Mouse (Mus musculus) thymus, adult 2 months (tissue): ENCODE results near the gene Rgl3. TPM values are rescaled to one million over a fixed set of nuclear protein-coding genes. Genes with fewer than 3 reads are reported as not detected.

ENCODE experiments used
- DNase-seq: peaks from one replicate; pipeline ENCODE4 v3.0.0; 2021
- H3K27ac ChIP-seq: fragments of 200-500 bp; 2 replicates; pipeline ENCODE4 v1.5.1; 2012; ENCODE audit warnings: low read length, control low read depth; ENCODE audit not compliant: control insufficient read depth, insufficient read depth
- H3K27me3 ChIP-seq: fragments of 200-500 bp; 2 replicates; pipeline ENCODE4 v1.6.1; 2012; ENCODE audit warnings: mild to moderate bottlenecking, low read length, moderate library complexity, mixed read lengths; ENCODE audit not compliant: control insufficient read depth, insufficient read depth
- H3K36me3 ChIP-seq: fragments of 200-500 bp; 2 replicates; pipeline ENCODE4 v1.6.1; 2012; ENCODE audit warnings: mild to moderate bottlenecking, low read length, moderate library complexity; ENCODE audit not compliant: control insufficient read depth, insufficient read depth
- H3K4me1 ChIP-seq: fragments of 200-500 bp; replicated peaks from 2 replicates; pipeline ENCODE4 v1.6.1; 2012; ENCODE audit warnings: low read length; ENCODE audit not compliant: control insufficient read depth, insufficient read depth
- H3K4me3 ChIP-seq: fragments of 200-500 bp; 2 replicates; pipeline ENCODE4 v1.5.1; 2012; ENCODE audit warnings: mild to moderate bottlenecking, low read length, control low read depth, moderate library complexity; ENCODE audit not compliant: control insufficient read depth, insufficient read depth
- CTCF ChIP-seq: fragments of 200-500 bp; IDR thresholded peaks from 2 replicates; pipeline ENCODE4 v1.5.1; 2012; ENCODE audit warnings: mild to moderate bottlenecking, control low read depth, low read length, moderate library complexity, borderline replicate concordance; ENCODE audit not compliant: control insufficient read depth, poor library complexity, insufficient read depth; ENCODE audit errors: extremely low read depth
- POLR2A ChIP-seq: fragments of 200-500 bp; IDR thresholded peaks from 2 replicates; pipeline ENCODE4 v1.6.1; 2012; ENCODE audit warnings: mild to moderate bottlenecking, low read length, control low read depth, moderate library complexity; ENCODE audit not compliant: control insufficient read depth, poor library complexity, insufficient read depth; ENCODE audit errors: extremely low read depth
- WGBS: fragments of 180-500 bp; shearing (Covaris S2); methylation state at CpG from one replicate; pipeline ENCODE4 v1.1.7; 2018; 5-methylcytosine and 5-hydroxymethylcytosine counted together
- polyA plus RNA-seq: library from polyadenylated mRNA; depleted of rRNA; stranded (reverse); fragments of >200 nt; gene quantifications from 2 replicates; pipeline ENCODE4 v1.2.3, GENCODE M21; 2012

Gene Rgl3
- polyA plus RNA-seq, 1 experiment: 9.5 TPM

DNA sequence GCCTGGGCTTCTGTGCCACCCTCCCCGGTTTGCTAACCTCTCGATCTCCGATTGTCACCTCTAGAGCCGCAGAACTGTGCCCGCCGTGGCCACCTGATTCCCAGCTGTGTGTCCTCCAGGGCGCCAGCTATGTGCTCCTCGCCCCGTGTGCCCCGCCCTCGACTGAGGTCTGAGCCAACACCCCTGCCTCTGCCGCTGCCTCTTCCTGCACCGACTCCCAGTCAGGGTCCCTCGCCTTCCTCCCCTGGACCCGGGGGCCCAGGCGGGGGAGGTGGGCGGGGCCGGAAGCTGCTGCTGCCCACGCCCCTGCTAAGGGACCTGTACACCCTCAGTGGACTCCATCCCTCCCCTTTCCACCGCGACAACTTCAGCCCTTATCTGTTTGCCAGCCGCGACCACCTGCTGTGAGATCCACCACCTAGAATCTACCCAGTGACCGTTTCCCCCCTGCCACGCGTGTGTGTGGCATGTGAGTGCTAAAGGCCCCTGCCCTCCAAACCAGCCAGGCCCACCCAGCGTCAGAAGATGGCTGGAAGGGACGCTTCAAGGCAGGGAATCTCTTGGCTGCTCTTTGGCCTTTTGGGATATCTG is 41.6 kb downstream of the Rgl3 start:
- Histone ChIP-seq H3K36me3 (no peaks in the 10 kb centered on the region), H3K4me3 (no peak overlapping the region), H3K4me1 (peaks cover 6% of the 10 kb centered on the region; the same call in 1 of the 2 replicates), H3K27ac (no peak overlapping the region), H3K27me3 (peaks cover 2% of the 10 kb centered on the region; the same call in 1 of the 2 replicates)
- no peak for TF ChIP-seq POLR2A
- no peak for TF ChIP-seq CTCF
- WGBS: 3% methylated on average over 28 of the region's 28 CpGs
- no peak for DNase-seq

- H3K4me1 ChIP-seq: peaks cover 6% of the 10 kb centered on the region; the same call in 1 of the 2 replicates
These were observed 45.0 kb downstream of the Rgl3 start for GRCm38 (mm10) chr9:21944267-21944666.

DNA sequence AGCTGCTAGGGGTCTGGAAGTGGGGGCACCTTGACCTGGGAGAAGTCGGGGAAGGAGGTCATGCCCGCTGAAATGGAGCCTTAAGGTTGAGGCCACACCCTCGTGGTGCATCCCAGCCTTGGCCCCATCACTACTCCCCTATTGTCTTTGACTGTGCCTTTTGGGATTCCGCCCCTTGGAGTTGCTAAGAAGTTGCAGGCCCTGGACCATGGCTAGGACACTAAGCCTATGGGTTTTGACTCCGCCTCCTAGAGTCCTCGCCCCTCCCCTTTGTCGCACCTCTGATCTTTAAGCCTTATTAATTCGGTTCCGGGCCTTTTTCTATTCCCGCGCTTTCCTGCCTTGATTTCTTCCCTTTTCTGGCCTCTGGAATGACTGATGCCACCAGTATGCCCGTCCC is 45.6 kb downstream of the Rgl3 start:
- H3K36me3 ChIP-seq: no peaks in the 10 kb centered on the region
- WGBS: 75% methylated on average over 12 of the region's 12 CpGs

More at GRCm38 (mm10) chr9:21944267-21944666, 45.0 kb downstream of the Rgl3 start:
- Histone ChIP-seq H3K27ac (no peak overlapping the region), H3K27me3 (peaks cover 2% of the 10 kb centered on the region; the same call in 1 of the 2 replicates), H3K36me3 (no peaks in the 10 kb centered on the region), H3K4me3 (no peak overlapping the region)
- TF ChIP-seq CTCF (no peak), POLR2A (no peak)
- WGBS: 63% methylated on average over 23 of the region's 23 CpGs
- no peak for DNase-seq

GRCm38 (mm10) chr9:21943046-21943445 is 46.2 kb downstream of the Rgl3 start:
- peaks cover 2% of the 10 kb centered on the region; the same call in 1 of the 2 replicates for H3K27me3 ChIP-seq
- TF ChIP-seq POLR2A (no peak), CTCF (no peak)
- WGBS: 87% methylated on average over 12 of the region's 12 CpGs

More for the DNA sequence above, 45.6 kb downstream of the Rgl3 start:
- Histone ChIP-seq H3K4me1 (peaks cover 6% of the 10 kb centered on the region; the same call in 1 of the 2 replicates), H3K27ac (no peak overlapping the region), H3K27me3 (peaks cover 2% of the 10 kb centered on the region; the same call in 1 of the 2 replicates), H3K4me3 (no peak overlapping the region)
- TF ChIP-seq CTCF: no peak
- TF ChIP-seq POLR2A: no peak
- no peak for DNase-seq

DNA sequence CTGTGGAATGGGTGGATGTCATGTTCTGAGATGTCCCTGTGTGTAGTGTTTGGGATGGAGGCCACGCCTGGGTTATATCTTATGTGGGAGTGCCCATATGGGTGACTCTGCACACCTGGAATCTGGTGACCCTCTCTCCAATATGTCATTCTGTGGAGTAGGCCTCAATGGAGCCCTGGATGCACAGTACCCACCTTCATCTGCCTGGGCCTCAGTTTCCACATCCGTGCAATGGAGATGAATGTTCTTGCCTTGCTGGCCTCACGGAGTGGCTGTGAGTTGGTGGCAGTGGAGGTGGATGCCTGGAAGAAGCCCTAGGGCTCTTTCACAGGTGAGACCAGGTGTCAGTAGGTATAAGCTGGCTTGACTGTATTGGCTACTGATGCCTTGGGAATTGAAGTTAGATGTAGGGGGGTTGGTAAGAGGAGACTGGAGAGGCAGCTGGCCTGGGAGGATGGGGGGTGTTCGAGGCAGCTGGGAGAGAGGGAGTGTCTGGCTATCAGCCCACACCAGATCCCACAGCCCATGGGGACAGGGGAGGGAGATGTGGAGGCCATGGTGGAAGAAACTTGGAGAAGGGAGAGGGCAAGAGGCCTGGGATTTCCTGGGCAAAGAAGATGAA is 50.9 kb downstream of the Rgl3 start:
- TF ChIP-seq CTCF (no peak), POLR2A (no peak)
- DNase-seq: no peak
- H3K4me3 ChIP-seq: no peak overlapping the region
- no peak overlapping the region for H3K27ac ChIP-seq
- peaks cover 10% of the 10 kb centered on the region for H3K4me1 ChIP-seq
- no peaks in the 10 kb centered on the region for H3K36me3 ChIP-seq
- WGBS: 98% methylated on average over 4 of the region's 4 CpGs
- H3K27me3 ChIP-seq: no peaks in the 10 kb centered on the region

More at GRCm38 (mm10) chr9:21943046-21943445, 46.2 kb downstream of the Rgl3 start:
- Histone ChIP-seq H3K4me3 (no peak overlapping the region), H3K27ac (no peak overlapping the region), H3K36me3 (no peaks in the 10 kb centered on the region), H3K4me1 (peaks cover 6% of the 10 kb centered on the region; the same call in 1 of the 2 replicates)
- no peak for DNase-seq

GRCm38 (mm10) chr9:21937711-21938175 is 51.5 kb downstream of the Rgl3 start:
- TF ChIP-seq POLR2A (no peak), CTCF (no peak)
- no peak for DNase-seq
- Histone ChIP-seq H3K27ac (no peak overlapping the region), H3K4me3 (no peak overlapping the region), H3K4me1 (peaks cover 10% of the 10 kb centered on the region), H3K27me3 (no peaks in the 10 kb centered on the region), H3K36me3 (no peaks in the 10 kb centered on the region)
- 87% methylated on average over 4 of the region's 4 CpGs for WGBS
